Mouse (Mus musculus): ENCODE data around the gene Ttc26.

Gene Ttc26

DNA sequence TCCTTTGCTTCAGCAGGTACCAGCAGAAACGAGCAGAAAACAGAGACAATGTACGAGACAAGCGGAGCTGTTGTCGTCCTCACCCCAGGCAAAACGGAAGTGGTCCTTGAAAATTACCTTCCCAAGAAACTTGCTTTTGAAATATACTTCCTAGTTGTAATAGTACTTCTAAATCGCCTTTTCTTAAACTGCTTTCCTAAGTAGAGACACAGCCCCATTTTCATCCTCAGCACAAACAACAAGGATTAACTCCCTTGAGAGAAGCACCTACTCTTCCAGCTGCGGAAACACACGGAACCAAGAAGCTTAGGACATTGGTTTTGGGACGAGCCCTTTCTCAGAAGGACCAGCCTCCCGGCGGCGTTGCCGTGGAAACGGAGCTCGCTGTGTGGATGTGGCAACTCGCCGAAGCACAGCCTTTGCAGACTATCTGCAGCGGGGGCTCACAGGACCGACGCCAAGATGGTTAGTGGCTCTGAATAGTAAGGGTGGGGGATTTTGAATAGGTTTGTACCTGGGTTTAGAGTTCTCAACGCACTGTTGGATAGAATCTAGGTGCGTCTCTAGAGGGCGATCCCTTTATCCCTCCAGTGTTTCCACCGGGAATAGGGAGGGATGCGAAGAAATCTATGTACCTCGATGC lies at the start of gene Ttc26:
Gene Ttc26 (plus strand): TSS at position 341 of the 643 bp plus-strand sequence.
- peak; percentile 89 for DNase-seq (ENCODE audit: low read depth, low spot score)

- DNase-seq (ENCODE audit: low read depth, low spot score): no peak
Measured at GRCm38 (mm10) chr6:38335264-38335663, 46.0 kb upstream of the Ttc26 start.

- peak; percentile 53 for DNase-seq (ENCODE audit: low read depth, low spot score)
Measured at GRCm38 (mm10) chr6:38337166-38337705, 44.0 kb upstream of the Ttc26 start.

- DNase-seq (ENCODE audit: low read depth, low spot score): peak; percentile 65
Measured at GRCm38 (mm10) chr6:38337951-38338350, 43.3 kb upstream of the Ttc26 start.

GRCm38 (mm10) chr6:38339078-38339477 lies 42.2 kb upstream of the Ttc26 start:
- DNase-seq (ENCODE audit: low read depth, low spot score): no peak

DNA sequence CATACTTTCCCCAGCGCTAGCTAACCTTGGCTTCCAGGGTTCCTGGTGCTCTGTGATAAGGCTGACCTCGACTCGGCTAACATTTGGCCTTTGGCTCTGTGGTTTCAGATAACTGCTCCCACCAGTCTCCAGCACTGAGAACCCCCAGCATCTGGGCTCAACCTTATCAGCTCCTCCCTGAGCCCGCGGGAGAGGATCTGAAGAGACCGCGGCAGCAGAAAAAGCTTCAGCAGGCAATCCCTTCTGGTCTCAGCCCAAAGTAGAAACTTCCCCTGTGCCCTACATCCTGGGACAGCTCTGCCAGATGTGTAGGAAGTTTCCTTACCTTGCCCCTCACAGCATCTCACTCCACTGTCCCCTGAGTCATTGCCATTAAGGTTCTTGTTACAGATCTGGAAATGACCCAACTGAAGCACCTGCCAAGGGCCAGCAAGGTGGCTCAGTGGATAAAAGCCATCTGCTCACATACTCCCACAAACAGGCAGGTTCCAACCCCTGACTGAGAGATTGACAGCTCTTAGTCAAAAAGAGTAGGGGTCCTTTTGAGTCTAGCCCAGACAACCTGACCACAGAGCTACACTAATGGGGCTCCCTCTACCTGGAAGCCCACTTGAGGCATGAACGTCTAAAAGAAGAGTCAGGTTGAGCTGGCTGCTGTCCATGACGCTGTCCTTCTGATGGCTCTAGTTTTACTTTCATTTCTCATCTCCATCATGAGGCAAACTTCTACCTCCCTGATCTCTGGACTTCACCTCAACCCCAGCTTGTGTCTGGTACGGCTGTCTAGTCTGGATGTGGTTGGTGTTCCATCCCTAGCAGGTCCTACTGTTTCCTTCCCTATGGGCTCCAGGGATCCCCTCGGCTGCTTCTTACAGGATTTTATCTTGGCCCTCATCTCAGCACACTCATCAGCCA lies 39.3 kb upstream of the Ttc26 start:
- DNase-seq (ENCODE audit: low read depth, low spot score): peak; percentile 83

- no peak for DNase-seq (ENCODE audit: low read depth, low spot score)
Measured at GRCm38 (mm10) chr6:38342666-38342992, 38.6 kb upstream of the Ttc26 start.

GRCm38 (mm10) chr6:38343581-38343980 lies 37.7 kb upstream of the Ttc26 start:
- DNase-seq (ENCODE audit: low read depth, low spot score): peak; percentile 54

- DNase-seq (ENCODE audit: low read depth, low spot score): peak; percentile 64
Measured at GRCm38 (mm10) chr6:38344006-38344670, 37.1 kb upstream of the Ttc26 start.

DNA sequence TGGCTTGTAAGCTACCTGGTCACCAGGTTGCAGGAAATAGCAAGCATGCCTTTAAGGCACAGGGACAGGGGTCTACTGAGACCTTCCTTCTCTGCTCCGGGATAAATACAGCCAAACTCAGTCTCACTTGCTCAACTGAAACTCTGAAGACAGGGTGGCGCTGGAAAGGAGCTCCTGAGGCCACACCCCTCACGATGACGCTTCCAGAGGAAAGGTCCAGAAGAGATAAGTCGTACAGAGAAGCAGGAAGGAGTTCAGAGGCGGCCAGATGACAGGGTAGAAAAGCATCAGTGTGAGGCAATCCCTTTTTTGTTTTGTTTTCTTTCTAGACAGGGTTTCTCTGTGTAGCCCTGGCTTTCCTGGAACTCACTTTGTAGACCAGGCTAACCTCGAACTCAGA lies 35.5 kb upstream of the Ttc26 start:
- DNase-seq (ENCODE audit: low read depth, low spot score): peak; percentile 90

DNA sequence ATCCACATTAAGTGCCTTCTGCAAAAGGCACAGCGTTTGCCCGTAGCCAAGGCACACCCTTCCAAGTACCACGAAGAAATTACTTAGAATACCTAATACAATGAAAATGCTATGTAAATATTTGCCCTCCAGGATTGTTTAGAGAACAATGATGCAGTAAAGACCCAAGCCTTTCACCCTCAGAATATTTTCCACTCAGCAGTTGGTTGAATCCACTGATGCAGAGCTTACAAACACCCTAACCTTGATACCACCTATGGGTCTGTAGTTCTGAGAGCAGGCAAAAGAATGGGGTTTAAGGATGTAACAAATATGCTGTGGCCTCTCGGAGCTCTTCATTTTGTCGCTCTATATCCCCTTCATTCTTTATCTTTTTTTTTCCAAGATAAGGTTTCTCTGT lies 33.4 kb upstream of the Ttc26 start:
- DNase-seq (ENCODE audit: low read depth, low spot score): peak; percentile 52

DNA sequence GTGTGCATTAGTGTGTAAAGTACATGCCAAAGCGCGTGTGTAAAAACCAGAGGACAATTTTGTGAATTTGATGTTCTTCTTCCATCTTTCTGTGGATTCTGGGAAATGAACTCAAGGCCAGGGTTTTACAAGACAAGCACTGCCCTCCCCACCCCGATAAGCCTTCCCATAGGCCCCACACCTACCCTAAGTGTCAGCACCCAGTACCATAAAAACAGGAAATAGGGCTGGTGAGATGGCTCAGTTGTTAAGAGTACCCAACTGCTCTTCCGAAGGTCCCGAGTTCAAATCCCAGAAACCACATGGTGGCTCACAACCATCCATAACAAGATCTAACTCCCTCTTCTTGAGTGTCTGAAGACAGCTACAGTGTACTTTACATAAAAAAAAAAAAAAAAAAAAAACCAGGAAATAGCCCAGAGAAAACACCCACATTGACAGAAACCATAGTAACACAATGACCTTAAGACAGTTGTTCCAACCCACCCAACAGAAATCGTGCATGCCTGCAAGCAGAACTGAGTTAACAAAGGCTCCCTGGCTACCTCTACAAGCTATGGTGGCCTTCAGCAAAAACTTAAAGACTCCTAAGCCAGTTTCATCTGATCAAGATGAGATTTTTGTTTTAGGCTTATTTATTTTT lies 32.3 kb upstream of the Ttc26 start:
- peak; percentile 51 for DNase-seq (ENCODE audit: low read depth, low spot score)

- no peak for DNase-seq (ENCODE audit: low read depth, low spot score)
Measured at GRCm38 (mm10) chr6:38349806-38350205, 31.5 kb upstream of the Ttc26 start.

- peak; percentile 73 for DNase-seq (ENCODE audit: low read depth, low spot score)
Measured at GRCm38 (mm10) chr6:38351930-38352329, 29.3 kb upstream of the Ttc26 start.

GRCm38 (mm10) chr6:38352451-38352850 lies 28.8 kb upstream of the Ttc26 start:
- DNase-seq (ENCODE audit: low read depth, low spot score): peak; percentile 73

DNA sequence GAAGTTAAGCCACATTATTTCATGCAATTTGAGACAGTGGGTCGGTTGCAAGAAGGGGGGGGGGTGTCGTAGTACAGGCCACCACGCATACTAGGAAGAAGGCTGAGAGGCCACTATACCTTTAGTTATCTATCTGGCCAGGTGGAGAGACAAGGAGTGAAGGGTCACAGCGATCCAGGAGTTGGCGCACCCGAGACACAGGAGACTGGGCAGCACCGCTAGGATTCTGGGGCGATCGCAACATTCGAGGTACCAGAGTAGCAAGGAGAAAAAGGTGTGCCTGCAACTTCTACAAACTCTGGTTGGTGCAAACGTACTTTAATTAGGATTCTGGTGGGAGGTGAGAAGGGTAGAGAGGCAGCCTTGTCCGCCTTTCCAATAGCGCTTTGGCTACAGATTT lies 28.1 kb upstream of the Ttc26 start:
- peak; percentile 36 for DNase-seq (ENCODE audit: low read depth, low spot score)

- DNase-seq (ENCODE audit: low read depth, low spot score): peak; percentile 96
Measured at GRCm38 (mm10) chr6:38353811-38354722, 27.2 kb upstream of the Ttc26 start, which contains the start of gene Zc3hav1. Gene Zc3hav1, minus strand, starts transcription at chr6:38354603.

DNA sequence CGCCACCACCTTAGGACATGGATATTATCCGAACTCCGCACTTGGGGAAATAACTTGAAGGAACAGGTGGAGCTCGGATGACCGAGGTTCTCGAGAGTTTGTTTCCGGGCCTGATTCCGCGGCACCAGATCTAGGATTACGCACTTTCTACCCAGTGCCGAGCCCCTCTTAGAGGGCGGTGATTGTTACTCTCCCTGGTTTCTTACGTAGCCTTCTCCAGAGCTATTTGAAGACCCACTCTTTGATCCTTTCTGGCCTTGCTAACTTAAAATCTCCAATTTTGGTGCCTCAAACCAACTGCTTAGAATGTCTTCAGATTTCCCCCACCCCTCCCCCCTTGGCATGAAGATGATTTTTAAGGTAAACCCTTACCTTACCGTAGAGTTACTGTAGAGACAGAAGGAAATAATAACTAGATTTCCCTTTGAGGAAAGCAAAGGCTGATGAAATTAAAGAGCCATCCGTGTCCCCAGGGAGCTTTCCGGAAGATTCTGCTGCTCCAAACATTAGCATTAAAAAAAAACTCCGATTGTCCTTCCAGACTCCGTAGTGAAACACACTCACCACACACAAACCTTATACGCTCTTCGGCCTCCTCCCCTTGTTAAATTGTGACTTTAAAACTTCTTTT lies 26.4 kb upstream of the Ttc26 start:
- DNase-seq (ENCODE audit: low read depth, low spot score): no peak

DNA sequence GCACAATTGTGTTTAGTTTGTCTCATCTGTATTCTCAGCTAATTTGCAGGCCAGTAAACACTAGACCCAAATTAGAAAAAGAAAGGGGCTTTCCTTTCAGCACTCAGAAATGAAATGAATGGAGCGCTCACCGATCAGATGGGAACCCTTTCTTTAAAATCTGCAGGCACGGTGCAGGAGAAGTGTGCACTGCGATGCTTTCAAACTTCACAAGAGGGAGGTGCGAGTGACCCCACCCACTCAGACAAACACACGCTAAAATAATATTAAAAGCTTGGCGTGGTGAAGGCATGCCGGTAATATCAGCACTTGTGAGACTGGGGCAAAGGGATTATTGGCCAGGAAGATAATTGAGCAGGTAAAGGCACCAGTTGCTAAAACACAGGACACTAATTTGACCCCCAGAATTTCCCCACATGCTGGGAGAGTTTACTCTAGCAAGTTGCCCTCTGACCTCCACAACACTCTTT lies 25.9 kb upstream of the Ttc26 start:
- peak; percentile 53 for DNase-seq (ENCODE audit: low read depth, low spot score)

- DNase-seq (ENCODE audit: low read depth, low spot score): no peak
Measured at GRCm38 (mm10) chr6:38355862-38356261, 25.4 kb upstream of the Ttc26 start.

Measured in CD4-positive helper T cell, adult 2 months (primary cell).